Mouse (Mus musculus): ENCODE results near the gene Glyctk. TPM values are rescaled to one million over a fixed set of nuclear protein-coding genes. Genes with fewer than 3 reads are reported as not detected.
"Not testable (repeated sequence)": the region's sequence is repeated elsewhere in the genome, so short reads cannot be mapped to it uniquely, and the experiment has no call there.

Glyctk gene
- polyA plus RNA-seq, 1 experiment from 2014 or later: 4.5 TPM

- H3K9me3 ChIP-seq: no peaks in the 10 kb centered on the region
- peak overlapping the region; percentile 98 for H3K4me3 ChIP-seq
- no peaks in the 10 kb centered on the region for H3K27me3 ChIP-seq (replicated peaks)
- H3K4me2 ChIP-seq: peak overlapping the region; percentile 68
- no peaks in the 10 kb centered on the region for H3K36me3 ChIP-seq (replicated peaks)
- peaks cover 51% of the 10 kb centered on the region for H3K4me1 ChIP-seq
- no peak for ATAC-seq (replicated peaks)
- WGBS: 63% methylated on average over 2 of the region's 2 CpGs
- H3K9ac ChIP-seq: no peak overlapping the region
- H3K27ac ChIP-seq: no peak overlapping the region
Observed at GRCm38 (mm10) chr9:106173363-106173762, 15.4 kb upstream of the Glyctk start.

DNA sequence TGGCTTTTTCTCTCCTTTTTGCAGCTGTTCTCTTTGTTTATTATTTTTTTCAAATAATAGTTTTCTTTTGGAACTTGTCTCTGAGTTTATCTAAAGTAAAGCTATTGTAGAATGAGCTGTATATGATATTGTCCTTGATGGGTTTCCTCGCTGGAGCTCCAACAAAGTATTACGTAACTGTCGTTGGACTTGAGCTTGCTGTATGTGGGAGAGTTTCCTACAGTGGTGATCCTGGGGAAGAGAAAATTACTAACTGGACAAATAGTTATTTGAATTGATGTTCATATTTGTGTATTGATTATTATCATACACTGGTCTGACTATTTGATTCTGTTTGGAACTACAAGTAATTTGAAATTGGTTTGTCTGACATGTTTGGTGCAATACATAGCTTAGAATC lies 14.6 kb upstream of the Glyctk start:
- Histone ChIP-seq H3K36me3 (replicated peaks) (no peaks in the 10 kb centered on the region), H3K27me3 (replicated peaks) (no peaks in the 10 kb centered on the region), H3K9ac (no peak overlapping the region), H3K4me3 (peak overlapping the region; percentile 98), H3K27ac (no peak overlapping the region), H3K4me1 (peaks cover 51% of the 10 kb centered on the region), H3K9me3 (no peaks in the 10 kb centered on the region), H3K4me2 (peak overlapping the region; percentile 68)
- ATAC-seq (replicated peaks): no peak
- 13% methylated on average over 3 of the region's 3 CpGs for WGBS

GRCm38 (mm10) chr9:106171346-106172158 lies 13.6 kb upstream of the Glyctk start:
- ATAC-seq (replicated peaks): peak; percentile 76
- WGBS: under 1% methylated on average over 30 of the region's 30 CpGs
- Histone ChIP-seq H3K4me3 (peak overlapping the region; percentile 98), H3K27me3 (replicated peaks) (no peaks in the 10 kb centered on the region), H3K4me2 (peak overlapping the region; percentile 68), H3K9me3 (no peaks in the 10 kb centered on the region), H3K36me3 (replicated peaks) (no peaks in the 10 kb centered on the region), H3K4me1 (peaks cover 51% of the 10 kb centered on the region), H3K27ac (peak overlapping the region; percentile 99), H3K9ac (peak overlapping the region; percentile 89)

GRCm38 (mm10) chr9:106170556-106171345 lies 12.8 kb upstream of the Glyctk start, which contains the start of gene Wdr82:
Gene Wdr82 (plus strand): TSS chr9:106170928.
- Histone ChIP-seq H3K4me3 (peak within 1 kb of the TSS; percentile 98), H3K27ac (peak within 1 kb of the TSS; percentile 99), H3K4me1 (peaks cover 44% of the 10 kb centered on the region), H3K9ac (peak within 1 kb of the TSS; percentile 89), H3K9me3 (no peaks in the 10 kb centered on the region), H3K27me3 (replicated peaks) (no peaks in the 10 kb centered on the region), H3K4me2 (peak within 1 kb of the TSS; percentile 68), H3K36me3 (replicated peaks) (no peaks in the 10 kb centered on the region)
- under 1% methylated on average over 80 of the region's 81 CpGs for WGBS
- peak; percentile 92 for ATAC-seq (replicated peaks)

GRCm38 (mm10) chr9:106169917-106170316 lies 12.0 kb upstream of the Glyctk start:
- H3K27ac ChIP-seq: peak overlapping the region; percentile 99
- H3K4me3 ChIP-seq: peak overlapping the region; percentile 98
- peak overlapping the region; percentile 89 for H3K9ac ChIP-seq
- no peaks in the 10 kb centered on the region for H3K9me3 ChIP-seq
- WGBS: 35% methylated on average over 6 of the region's 6 CpGs
- H3K36me3 ChIP-seq (replicated peaks): no peaks in the 10 kb centered on the region
- H3K4me2 ChIP-seq: peak overlapping the region; percentile 68
- H3K27me3 ChIP-seq (replicated peaks): no peaks in the 10 kb centered on the region; the same call in 1 of the 2 replicates
- H3K4me1 ChIP-seq: peaks cover 35% of the 10 kb centered on the region
- ATAC-seq (replicated peaks): no peak

GRCm38 (mm10) chr9:106169006-106169405 lies 11.1 kb upstream of the Glyctk start:
- not testable (repeated sequence) for ATAC-seq (replicated peaks); H3K9ac ChIP-seq; H3K9me3 ChIP-seq; H3K4me3 ChIP-seq; H3K27ac ChIP-seq; H3K27me3 ChIP-seq (replicated peaks); H3K4me2 ChIP-seq; H3K36me3 ChIP-seq (replicated peaks)
- H3K4me1 ChIP-seq: peaks cover 28% of the 10 kb centered on the region
- 69% methylated on average over 1 of the region's 1 CpGs for WGBS

DNA sequence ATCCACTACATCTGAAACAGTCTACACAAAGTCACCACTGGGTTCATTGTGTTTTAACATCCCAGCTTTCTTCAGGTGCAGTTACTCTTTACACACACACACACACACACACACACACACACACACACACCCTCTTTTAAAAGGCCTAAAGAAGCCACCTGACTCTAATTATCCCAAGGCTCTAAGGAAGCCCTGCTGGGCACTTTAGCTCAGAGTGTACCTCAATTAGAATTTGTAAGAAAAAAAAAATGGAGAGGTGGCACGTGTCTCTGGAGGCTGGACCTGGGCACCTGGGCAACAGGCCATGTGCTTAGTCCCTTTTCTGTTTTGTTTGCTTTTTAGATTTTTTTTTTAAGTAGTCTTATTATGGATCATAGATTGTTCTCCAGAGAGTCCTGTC lies 9.8 kb upstream of the Glyctk start:
- H3K27ac ChIP-seq: no peak overlapping the region
- no peaks in the 10 kb centered on the region for H3K9me3 ChIP-seq
- WGBS: 30% methylated on average over 1 of the region's 1 CpGs
- H3K27me3 ChIP-seq (replicated peaks): no peaks in the 10 kb centered on the region; the same call in 1 of the 2 replicates
- H3K4me3 ChIP-seq: no peak overlapping the region
- no peak for ATAC-seq (replicated peaks)
- no peaks in the 10 kb centered on the region for H3K36me3 ChIP-seq (replicated peaks)
- H3K4me2 ChIP-seq: no peak overlapping the region
- peaks cover 15% of the 10 kb centered on the region for H3K4me1 ChIP-seq
- H3K9ac ChIP-seq: no peak overlapping the region

- no peaks in the 10 kb centered on the region; the same call in 1 of the 2 replicates for H3K27me3 ChIP-seq (replicated peaks)
- no peak overlapping the region for H3K4me3 ChIP-seq
- no peaks in the 10 kb centered on the region for H3K36me3 ChIP-seq (replicated peaks)
- H3K4me1 ChIP-seq: peaks cover 10% of the 10 kb centered on the region
- no peak for ATAC-seq (replicated peaks)
- no peak overlapping the region for H3K4me2 ChIP-seq
- no peak overlapping the region for H3K27ac ChIP-seq
- 82% methylated on average over 3 of the region's 3 CpGs for WGBS
- no peak overlapping the region for H3K9ac ChIP-seq
- no peaks in the 10 kb centered on the region for H3K9me3 ChIP-seq
Observed at GRCm38 (mm10) chr9:106167241-106167640, 9.3 kb upstream of the Glyctk start.

DNA sequence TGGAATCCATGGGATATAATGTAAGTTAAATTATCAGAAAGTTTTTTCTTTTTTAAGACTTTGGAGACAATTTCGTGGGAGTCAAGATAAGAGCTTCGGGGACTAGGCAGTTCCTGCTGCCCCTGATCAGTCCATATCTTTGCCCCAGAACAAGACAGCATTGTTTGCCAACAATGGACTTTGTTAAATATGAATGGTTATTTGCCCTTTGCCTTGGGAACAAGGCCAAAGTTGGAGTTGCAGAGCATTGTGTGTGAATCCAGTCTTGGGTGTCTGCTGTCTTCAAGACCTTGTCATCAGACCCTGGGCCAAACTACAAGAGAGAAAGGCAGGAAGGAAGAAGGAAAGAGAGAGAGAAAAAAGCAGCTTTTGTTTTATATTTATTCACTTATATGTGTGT lies 8.8 kb upstream of the Glyctk start:
- no peak overlapping the region for H3K27ac ChIP-seq
- H3K9me3 ChIP-seq: no peaks in the 10 kb centered on the region
- H3K27me3 ChIP-seq (replicated peaks): no peaks in the 10 kb centered on the region; the same call in 1 of the 2 replicates
- H3K36me3 ChIP-seq (replicated peaks): no peaks in the 10 kb centered on the region
- H3K4me1 ChIP-seq: peaks cover 8% of the 10 kb centered on the region
- no peak overlapping the region for H3K4me2 ChIP-seq
- 81% methylated on average over 2 of the region's 2 CpGs for WGBS
- no peak overlapping the region for H3K4me3 ChIP-seq
- ATAC-seq (replicated peaks): no peak
- H3K9ac ChIP-seq: no peak overlapping the region

DNA sequence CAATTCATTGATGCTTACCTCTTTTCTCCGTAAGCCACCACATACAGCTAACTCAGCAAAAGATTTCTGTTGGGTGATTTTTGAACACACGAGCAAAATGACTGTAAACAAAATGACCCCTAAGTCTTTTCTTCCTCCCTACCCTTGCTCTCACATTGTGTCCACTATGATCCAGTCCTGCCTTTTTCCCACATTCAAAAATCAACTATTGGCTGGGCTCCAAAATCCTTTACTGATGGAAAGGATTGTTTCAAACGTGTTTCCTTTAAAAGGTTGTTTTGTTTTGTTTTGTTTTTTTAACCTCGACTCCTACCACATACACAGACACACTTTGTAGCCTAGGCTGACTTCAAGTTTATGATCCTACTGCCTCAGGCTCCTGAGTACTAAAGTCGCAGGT lies 2.5 kb upstream of the Glyctk start:
- Histone ChIP-seq H3K4me1 (peaks cover 35% of the 10 kb centered on the region), H3K27me3 (replicated peaks) (no peaks in the 10 kb centered on the region; the same call in 1 of the 2 replicates), H3K4me3 (peak overlapping the region; percentile 51), H3K9ac (peak overlapping the region; percentile 52; the same call in 1 of the 2 replicates), H3K36me3 (replicated peaks) (no peaks in the 10 kb centered on the region), H3K4me2 (peak overlapping the region; percentile 52), H3K9me3 (no peaks in the 10 kb centered on the region), H3K27ac (peak overlapping the region; percentile 97)
- ATAC-seq (replicated peaks): no peak
- WGBS: 51% methylated on average over 5 of the region's 5 CpGs

DNA sequence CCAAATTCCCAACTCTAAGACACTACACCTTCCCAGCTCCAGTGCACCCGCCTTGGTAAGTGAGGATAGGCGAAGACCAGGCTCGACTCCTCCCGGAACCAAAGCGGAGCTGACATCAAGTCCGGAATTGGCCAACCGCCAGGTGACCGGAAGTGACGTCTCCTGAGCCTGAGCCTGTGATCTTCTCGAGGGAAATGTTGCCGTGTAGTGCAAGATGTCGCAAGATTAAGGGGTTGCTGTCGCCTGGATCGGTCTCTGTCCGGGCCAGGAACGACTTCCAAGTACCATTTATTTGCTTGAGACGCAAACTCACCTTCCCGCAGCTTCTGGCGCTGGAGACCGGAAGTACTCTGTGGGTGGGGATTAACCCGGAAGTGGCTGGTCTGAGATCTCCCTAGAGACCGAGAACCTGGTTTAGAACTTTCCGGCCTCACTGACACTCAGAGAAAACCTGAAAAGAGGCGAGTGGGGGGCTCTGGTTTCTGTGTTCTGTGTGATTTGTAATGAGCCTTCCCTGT lies 1.9 kb upstream of the Glyctk start:
- Histone ChIP-seq H3K4me2 (peak overlapping the region; percentile 52), H3K9ac (peak overlapping the region; percentile 52), H3K27me3 (replicated peaks) (no peaks in the 10 kb centered on the region; the same call in 1 of the 2 replicates), H3K4me1 (peaks cover 38% of the 10 kb centered on the region), H3K27ac (peak overlapping the region; percentile 97), H3K4me3 (peak overlapping the region; percentile 51), H3K9me3 (no peaks in the 10 kb centered on the region), H3K36me3 (replicated peaks) (no peaks in the 10 kb centered on the region)
- WGBS: 2% methylated on average over 24 of the region's 24 CpGs
- peak; percentile 68 for ATAC-seq (replicated peaks)

- Histone ChIP-seq H3K4me3 (peak overlapping the region; percentile 51; the same call in 1 of the 2 replicates), H3K9me3 (no peaks in the 10 kb centered on the region), H3K27me3 (replicated peaks) (no peaks in the 10 kb centered on the region), H3K27ac (peak overlapping the region; percentile 97), H3K36me3 (replicated peaks) (no peaks in the 10 kb centered on the region), H3K4me1 (peaks cover 38% of the 10 kb centered on the region), H3K9ac (no peak overlapping the region), H3K4me2 (peak overlapping the region; percentile 52)
- no peak for ATAC-seq (replicated peaks)
- WGBS: 82% methylated on average over 9 of the region's 9 CpGs
Observed at GRCm38 (mm10) chr9:106159237-106159636, 1.3 kb upstream of the Glyctk start.
